Mouse (Mus musculus) telencephalon, adult 2 months (tissue): ENCODE measurements around the gene Lag3.
A peak's percentile ranks its signal among the peaks of the same experiment; 100 is the strongest.

Experiments used
- DNase-seq: peaks from one replicate; pipeline ENCODE4 v3.0.0-alpha.2; 2011; ENCODE audit warnings: low read depth, low spot score

Gene Lag3

GRCm38 (mm10) chr6:124911533-124912218, at the start of gene Lag3:
Lag3 (minus strand) TSS chr6:124911705.
- no peak for DNase-seq

GRCm38 (mm10) chr6:124961021-124961420, 49.5 kb upstream of the Lag3 start:
- DNase-seq, result no peak

GRCm38 (mm10) chr6:124959960-124960359, 48.5 kb upstream of the Lag3 start:
- no peak for DNase-seq

- no peak for DNase-seq
These were observed 46.6 kb upstream of the Lag3 start for GRCm38 (mm10) chr6:124958127-124958526.

- DNase-seq, result no peak
These were observed 43.7 kb upstream of the Lag3 start for GRCm38 (mm10) chr6:124955212-124955611.

GRCm38 (mm10) chr6:124953991-124954715, 42.6 kb upstream of the Lag3 start:
- no peak for DNase-seq

GRCm38 (mm10) chr6:124943526-124943925, 32.0 kb upstream of the Lag3 start:
- DNase-seq, result no peak

- DNase-seq, result no peak
These were observed 30.2 kb upstream of the Lag3 start for GRCm38 (mm10) chr6:124941679-124942078.

- no peak for DNase-seq
These were observed 27.0 kb upstream of the Lag3 start for GRCm38 (mm10) chr6:124938554-124938953.

GRCm38 (mm10) chr6:124937493-124937892, 26.0 kb upstream of the Lag3 start:
- DNase-seq, result no peak

GRCm38 (mm10) chr6:124936681-124937080, 25.2 kb upstream of the Lag3 start:
- no peak for DNase-seq

GRCm38 (mm10) chr6:124934670-124935069, 23.2 kb upstream of the Lag3 start:
- DNase-seq, result no peak

- no peak for DNase-seq
These were observed 21.6 kb upstream of the Lag3 start for GRCm38 (mm10) chr6:124933127-124933526.

- DNase-seq, result no peak
These were observed 20.8 kb upstream of the Lag3 start for GRCm38 (mm10) chr6:124932314-124932695.

GRCm38 (mm10) chr6:124931525-124932313, 20.2 kb upstream of the Lag3 start:
- DNase-seq, result no peak

- peak; percentile 96 for DNase-seq
These were observed 19.4 kb upstream of the Lag3 start, which contains the start of gene Mlf2 for GRCm38 (mm10) chr6:124930754-124931524. Mlf2 (plus strand) TSS chr6:124931386.

GRCm38 (mm10) chr6:124930231-124930630, 18.7 kb upstream of the Lag3 start:
- DNase-seq, result no peak

- DNase-seq, result no peak
These were observed 14.4 kb upstream of the Lag3 start for GRCm38 (mm10) chr6:124925941-124926340.

GRCm38 (mm10) chr6:124925173-124925793, 13.8 kb upstream of the Lag3 start:
- no peak for DNase-seq

GRCm38 (mm10) chr6:124921539-124921938, 10.0 kb upstream of the Lag3 start:
- DNase-seq, result no peak
